Mouse (Mus musculus): ENCODE measurements around the gene Sh3pxd2b.

GRCm38 (mm10) chr11:32309928-32310327 lies 37.7 kb upstream of the Sh3pxd2b start:
- TF ChIP-seq CTCF (IDR thresholded peaks at IDR 0.05; ENCODE audit: control insufficient read depth, insufficient read depth, insufficient read length) (no peak), CEBPB (IDR thresholded peaks at IDR 0.05; ENCODE audit: low read depth) (no peak), USF1 (IDR thresholded peaks at IDR 0.05; ENCODE audit: low read depth) (no peak), MAX (IDR thresholded peaks at IDR 0.05) (no peak), MYOG (IDR thresholded peaks at IDR 0.05; ENCODE audit: control insufficient read depth, extremely low read depth, insufficient read length) (no peak), FOSL1 (IDR thresholded peaks at IDR 0.05; ENCODE audit: insufficient read depth, low read length, poor library complexity, severe bottlenecking) (no peak), MYOD1 (IDR thresholded peaks at IDR 0.05; ENCODE audit: control insufficient read depth, insufficient read length, low read depth) (no peak)

Measured in C2C12 (cell line).